Mouse (Mus musculus) T-cell, adult 2 months (primary cell): Measurements from ENCODE around the gene Lars2.

ENCODE experiments used
- DNase-seq: peaks from one replicate; pipeline ENCODE4 v3.0.0; 2022; ENCODE audit warnings: low spot score

Lars2 gene

DNA sequence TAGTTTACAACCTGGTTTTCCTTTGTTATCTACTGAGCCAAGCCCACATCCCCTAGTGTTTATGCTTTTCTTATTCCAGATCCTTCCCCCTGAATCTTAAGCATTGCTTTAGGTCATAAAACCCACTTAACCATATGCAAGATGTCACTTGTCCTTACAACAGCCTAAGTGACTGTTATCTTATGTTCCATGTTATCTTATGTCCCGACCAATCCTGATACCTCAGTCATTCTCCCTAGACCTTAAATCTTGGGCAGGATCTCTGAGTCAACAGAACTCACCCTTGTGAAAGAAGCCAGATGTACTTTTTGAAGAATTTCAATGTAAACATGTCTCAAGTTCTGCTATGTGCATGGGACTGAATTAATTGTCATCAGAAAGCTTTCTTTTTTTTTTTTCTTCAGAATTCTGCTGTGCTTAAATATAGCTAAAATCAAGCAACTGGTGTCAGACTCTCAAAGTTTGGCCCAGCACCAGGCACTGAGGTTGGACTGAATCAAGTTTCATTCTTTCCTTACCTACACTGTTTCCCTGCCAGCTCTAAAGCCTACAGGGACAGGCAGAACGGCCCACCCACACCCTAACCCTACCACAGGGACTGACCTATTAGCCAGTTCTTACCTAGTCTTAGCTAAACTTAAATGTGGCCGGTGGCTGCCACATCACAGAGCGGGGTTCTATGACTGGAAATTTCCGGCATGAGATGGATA lies 24.6 kb downstream of the Lars2 start:
- no peak for DNase-seq

DNA sequence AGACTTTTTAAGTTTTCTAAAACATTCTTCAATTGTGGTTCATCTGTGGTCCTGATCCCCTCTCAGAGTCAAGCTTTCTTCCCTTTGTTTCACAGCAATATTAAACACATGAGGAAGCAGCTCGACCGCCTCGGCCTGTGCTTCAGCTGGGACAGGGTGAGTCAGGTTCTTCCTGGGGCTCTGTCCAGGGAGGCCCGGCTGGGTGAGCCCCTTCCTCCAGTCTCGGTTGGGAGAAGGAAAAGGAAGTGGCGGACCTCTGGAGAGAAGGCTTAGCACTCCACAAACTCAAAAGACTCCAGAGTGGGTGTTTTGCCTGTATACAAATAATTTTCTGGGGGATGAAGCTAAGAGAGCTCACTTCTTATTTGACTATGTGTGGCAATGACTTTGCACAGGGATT lies 28.1 kb downstream of the Lars2 start:
- DNase-seq, result no peak

DNA sequence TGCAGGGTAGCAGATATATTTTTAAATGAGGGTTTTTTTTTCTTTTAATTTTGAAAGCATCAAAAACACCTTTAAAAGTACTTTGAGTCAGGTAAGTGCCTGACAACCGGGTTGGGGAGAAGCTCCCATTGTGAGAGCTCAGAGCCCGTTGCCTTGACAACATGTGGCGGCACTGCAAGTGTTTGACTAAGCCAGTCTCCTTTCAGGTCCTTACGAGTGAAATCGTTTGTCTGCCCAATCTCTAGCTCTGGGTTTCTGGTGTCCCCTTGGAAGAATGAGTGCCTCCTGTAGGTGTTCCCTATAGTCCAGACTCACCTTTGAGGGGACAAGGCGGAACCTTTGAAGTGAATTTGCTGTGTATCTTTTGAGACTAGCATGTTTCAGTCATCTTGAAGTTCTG lies 31.0 kb downstream of the Lars2 start:
- DNase-seq, result no peak

DNA sequence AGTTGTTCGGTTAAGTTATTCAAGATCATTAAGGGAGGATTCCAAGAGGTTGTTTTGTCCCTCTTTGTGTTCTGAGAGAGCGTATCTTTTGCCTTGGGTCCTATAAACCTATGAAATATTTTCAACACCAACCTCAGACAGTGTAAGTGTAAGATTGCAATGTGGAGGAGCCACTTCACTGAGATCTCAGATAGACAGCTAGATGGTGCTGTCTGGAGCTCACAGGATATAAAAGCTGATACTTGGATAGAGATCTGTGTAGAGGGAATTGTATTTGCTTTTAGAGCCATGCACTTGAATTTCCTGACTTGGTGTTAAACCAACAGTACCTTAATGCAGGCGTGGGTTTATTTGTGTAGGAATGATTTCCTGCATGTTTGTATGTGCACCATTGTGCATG lies 35.5 kb downstream of the Lars2 start:
- no peak for DNase-seq

DNA sequence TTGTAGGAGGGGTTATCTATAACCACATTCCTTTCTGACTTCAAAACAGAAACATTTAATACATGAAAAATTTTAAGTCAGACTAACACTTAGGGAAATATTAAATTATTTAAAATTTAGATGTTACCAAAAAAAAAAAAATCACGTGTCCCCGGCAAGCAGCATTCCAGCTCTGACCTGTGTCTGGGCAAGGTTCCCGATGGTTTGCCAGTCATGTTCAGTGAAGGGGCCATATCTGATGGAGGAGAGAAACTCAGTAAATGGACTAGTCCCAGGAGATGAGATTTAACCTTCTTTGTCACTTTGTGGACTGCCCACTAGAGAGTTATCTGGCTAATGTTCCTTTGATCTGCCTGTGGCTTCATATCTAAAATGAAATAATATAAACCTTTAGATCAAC lies 36.3 kb downstream of the Lars2 start:
- no peak for DNase-seq

DNA sequence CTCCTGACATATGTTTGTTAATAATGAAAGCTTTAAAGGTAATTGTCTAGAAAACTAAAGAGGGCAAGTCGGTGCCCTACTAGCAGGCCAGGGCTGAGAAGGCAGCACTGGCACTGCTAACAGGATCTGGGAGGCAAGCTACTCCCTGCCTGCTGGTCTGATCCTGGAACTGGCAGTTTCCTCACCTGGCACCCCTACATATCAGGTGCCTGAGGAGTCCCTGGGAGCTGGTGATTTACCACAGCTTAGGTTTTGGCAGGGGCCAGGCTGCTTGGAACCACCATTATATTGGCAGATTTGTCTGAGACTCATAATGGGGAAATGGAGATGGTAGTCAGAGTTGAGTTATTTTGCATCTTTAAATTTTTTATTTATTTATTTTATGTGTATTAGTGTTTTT lies 38.5 kb downstream of the Lars2 start:
- DNase-seq, result no peak

DNA sequence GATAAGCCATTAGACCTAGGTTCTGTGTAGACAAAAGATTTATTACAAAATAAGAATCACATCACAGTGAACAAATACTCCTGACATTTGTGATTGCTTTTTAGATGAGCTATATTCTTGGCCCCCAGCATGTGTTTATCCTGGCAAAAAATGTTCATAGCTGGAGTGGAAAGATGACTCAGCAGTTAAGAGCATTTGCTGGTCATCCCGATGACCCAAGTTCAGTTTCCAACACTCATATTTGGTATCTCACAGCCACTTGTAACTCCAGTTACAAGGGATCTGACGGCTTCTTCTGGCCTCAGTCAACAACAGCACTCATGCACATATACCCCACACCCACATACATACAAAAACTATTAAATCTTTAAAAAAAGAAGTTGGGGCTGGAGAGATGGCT lies 42.0 kb downstream of the Lars2 start:
- DNase-seq, result no peak

DNA sequence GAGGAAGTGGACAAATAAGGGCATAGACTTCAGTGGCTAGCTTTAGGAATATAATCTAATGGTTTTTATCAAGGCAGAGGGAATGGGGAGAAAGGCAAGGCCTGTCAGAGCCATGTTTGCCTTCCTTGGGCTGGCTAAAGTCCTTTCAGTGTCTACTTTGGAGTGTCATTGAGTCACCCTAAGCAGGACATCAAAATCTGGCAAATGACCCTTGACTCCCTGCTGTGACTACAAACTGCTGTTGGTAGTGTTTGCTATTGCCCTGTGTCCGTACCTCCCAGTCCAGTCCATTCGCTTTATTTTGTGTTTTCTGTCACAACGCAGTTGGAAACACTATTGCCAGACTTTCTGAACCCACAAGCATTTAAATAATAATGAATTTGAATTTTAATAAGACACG lies 63.1 kb downstream of the Lars2 start:
- no peak for DNase-seq

DNA sequence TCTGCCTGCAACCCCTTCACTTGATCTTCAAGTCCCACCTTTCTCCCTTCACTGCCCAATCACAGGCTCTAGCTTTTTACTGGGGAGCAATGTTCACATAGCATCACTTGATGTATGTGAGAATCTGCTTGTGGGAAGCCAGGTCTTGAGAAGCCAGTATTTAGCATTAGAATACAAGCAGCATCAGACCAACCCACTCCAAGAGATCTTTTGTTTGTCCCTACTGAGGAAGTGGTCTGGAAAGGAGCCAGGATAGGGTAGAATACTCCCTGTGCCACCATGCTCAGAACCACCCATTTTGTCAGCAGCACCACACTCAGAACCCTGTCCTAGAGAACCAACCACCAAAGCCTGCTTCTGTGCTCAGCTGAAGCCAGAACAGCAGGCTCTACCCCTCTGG lies 64.2 kb downstream of the Lars2 start:
- DNase-seq, result no peak

DNA sequence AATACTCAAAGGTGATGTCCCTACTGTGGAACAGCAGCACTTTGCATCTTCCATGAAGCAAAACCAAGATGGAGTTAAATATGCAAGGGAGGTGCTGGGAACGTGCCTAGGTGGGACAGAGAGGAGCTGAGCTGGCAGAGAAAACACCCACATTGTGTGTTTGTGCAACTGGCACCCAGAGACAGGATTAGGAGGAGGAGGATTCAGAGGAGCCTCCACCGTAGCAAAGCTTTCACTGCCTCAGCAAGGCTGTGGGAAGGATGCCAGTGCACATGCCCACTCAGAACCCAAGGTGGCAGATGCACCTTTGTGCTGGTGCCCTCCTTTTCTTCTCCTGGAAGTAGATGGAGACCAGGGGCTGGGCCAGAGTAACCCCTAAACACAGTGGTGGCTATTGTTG lies 71.5 kb downstream of the Lars2 start:
- DNase-seq, result no peak

DNA sequence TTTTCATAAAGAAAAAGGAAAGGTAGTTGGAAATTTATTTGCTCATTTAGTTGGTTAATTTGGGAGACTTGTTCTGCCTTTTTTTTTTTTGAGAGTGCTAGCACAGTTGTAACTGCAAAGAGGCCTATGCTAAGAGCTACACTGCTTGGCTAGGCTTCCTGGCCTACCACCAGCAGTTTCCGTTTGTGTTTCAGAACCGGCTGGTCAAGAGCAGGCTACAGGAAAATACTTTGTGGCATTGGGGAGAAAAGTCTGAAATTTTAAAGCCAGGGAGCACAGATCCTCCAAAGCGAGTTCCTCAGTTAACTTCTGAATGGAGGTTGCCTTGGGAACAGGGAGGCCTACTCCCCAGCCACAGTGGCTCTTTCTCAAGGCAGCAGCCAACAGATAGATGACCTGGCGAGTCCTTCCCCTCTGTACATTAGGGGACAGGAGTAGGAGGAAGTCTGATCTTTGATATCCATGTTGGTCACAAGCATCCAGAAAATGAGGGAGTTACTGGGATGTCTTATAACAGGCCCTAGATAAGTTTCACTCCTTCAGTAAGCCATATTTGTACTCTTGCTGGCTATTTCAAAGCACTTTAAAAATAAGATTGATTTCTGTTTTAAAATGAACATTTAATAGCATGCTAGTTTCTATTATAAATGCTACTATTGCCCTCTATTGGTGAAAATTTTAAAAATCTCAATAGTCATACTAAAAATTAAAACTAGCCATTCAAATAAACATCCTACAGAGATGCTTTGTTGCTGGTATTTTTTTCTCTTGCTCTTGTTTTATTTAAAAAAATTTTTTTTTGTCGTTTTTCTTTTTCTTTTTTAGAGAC lies 73.7 kb downstream of the Lars2 start:
- DNase-seq, result no peak

DNA sequence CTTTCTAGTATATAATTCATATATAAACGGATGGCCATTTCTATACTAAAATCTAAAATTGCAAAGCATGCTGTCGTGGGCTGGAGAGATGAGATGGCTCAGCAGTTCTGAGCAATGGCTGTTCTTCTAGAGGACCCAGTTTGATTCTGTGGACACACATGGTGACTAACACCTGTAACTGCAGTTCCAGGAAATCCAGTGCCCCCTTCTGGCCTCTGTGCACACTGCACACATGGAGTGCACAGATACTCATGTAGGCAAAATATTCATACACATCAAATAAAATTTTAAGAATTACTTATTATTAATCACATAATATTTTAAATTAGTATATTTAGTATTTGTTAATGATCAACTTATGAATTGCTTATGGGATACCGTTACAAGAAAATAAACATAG lies 80.4 kb downstream of the Lars2 start:
- peak; percentile 50 for DNase-seq

DNA sequence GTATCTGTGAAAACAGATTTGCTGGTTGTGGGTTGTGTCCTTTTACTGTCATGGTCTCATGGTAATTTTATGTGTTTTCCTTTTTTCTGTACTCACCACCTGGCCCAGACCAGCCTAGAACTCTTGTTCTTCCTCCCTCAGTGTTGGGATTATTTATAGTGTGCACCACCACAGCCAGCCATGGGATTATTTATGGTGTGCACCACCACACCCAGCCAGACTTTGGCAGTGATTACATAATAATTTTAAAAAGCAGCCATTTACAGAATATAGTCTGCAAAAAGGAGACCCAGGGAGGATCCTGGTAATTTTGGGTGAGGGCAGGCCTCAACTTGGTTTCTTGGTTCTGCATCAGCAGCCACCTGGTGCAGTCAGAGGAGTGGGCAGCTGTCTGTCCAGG lies 81.9 kb downstream of the Lars2 start:
- no peak for DNase-seq

DNA sequence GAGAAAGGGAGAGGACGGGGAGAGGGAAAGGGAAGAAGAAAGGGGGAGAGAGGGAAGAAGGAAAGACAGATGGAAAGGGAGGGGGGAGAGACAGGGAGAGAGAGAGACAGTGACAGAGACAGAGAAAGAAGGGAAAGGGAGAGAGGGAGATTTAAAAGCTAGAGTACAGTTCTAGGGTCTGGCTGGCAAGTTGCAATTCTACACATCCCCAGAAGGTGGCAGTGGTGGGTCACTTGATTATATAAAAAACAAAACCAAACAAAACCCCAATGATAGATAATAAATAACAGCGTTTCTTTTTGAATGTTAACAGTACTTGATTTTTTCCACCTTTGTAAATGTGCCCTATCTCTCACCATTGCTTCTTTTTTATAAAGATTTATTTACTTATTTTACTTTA lies 83.4 kb downstream of the Lars2 start:
- DNase-seq, result peak; percentile 56

DNA sequence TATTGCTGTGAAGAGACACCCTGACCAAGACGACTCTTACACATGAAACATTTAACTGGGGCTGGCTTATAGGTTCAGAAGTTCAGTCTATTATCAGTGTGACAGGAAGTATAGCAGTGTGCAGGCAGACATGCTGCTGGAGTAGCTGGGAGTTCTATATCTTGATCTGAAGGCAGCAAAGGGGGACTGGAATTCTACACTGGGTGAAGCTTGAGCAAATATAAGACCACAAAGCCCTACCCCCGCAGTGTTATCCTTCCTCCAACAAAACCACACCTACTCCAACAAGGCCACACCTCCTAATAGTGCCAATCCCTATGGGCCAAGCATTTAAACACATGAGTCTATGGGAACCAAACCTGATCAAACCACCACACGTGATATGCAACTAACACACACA lies 85.0 kb downstream of the Lars2 start:
- DNase-seq, result no peak

DNA sequence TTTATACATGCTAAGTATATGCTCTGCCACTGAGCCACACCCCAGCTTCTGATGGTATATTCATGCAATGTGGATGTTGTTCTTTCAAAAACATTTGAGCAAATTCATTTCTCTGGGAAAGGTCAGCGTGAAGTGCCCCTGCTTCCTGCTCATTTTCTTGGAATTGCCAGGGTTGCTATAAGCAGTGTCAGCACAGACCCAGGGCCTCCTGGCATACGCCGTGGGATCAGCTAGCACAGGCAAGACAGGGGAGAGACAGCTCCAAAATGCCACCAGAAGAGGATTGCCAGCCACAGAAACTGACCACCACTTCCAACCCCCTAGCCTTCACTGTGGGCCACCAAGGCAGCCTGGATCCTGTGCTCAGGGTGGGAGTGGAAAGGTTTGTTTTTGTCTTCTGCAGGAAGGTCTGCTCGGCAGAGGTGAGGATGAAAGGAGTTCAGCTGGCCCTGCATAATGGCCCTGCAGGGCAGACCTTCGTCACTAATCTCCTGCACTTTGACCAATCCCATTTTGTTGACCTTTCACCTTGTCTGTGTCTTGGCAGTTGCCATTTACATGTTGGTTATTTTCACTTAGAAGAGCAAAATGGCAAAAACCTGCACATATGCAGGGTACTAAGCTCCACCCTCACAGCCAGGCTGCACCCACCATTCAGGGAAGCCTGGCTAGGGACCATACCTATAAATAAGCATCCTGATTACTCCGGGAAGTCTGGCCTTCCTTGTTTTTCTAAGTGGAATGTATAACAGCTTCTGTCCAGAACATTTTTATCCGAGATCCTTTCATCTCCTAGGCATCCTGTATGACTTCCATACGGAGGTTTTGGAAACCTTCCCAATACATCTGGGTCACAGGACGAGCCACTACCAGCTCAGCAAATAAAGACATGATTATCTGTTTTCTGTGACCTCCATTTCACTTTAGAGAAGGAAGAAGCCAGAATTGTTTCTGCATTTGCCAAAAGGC lies 90.2 kb downstream of the Lars2 start:
- no peak for DNase-seq

DNA sequence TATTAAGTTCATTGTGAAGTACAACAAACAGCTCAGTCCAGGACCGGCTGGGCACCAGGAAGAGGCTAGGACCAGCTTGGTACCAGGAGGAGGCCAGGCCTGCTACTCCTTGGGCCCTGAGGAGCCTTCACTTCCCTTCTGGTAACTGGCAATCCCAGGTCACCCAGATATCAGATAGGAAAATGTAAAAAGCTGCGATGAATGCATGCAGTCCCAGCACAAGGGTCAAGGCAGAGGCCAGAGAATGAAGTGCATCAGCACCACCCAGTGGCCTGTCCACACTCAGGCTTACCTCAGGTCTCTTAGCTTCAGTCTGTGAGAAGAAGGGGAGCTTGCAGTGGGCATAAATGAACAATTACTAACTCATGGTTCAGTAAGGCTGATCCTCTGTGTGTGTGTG lies 90.9 kb downstream of the Lars2 start:
- no peak for DNase-seq

DNA sequence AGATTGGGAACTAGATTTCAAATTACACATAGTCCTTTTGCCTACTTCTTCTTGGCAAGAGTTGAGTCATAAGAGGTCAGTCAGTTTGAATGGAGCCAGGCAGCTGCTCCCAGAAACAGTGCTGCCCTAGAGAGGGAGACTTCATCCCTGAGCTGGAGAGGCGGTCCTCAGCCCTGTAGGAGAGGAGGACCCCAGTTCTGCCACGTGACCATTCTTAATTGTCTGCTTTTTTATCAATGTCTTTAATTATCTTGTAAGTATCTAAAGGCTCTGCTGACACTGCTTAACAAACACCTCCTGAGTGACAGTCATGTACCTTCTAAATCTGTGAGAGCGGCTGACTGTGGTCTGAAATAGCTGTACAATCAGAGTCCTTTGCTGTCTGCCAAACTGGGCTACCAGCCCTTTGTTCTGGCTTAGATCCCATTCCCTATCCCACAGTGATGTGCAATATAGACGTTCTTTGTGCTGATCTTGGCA lies 100.5 kb downstream of the Lars2 start:
- no peak for DNase-seq

DNA sequence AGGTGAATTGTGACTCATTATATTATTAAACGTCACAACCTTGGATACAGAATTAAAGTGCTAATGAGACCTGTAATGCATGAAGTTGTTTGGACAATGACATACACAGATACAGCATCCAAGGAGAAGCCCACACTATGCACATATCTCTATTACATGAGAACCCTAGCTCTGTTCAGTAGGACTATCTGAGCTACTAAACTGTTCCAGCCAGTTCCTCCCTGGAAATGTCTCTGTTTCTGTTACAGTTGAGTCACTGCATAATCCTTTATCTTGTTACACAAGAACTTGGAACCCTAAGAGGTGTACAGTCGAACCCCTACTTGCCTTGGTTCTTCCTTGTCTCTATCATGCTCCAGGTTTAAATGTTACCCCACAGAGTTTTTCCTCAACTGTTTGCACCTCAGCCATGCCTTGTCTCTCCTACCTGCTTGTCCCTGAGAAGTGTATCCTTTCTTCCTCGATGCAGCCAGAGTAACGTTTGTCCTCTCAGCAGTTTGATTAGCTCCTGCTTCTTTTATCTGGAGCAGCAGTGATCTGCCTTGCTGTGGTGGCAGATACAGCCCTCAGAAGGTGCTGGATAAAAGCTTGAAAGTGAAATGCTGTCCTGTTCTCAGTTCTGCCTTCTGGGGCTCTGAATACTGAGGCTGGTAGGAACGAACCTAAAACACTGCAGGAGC lies 101.8 kb downstream of the Lars2 start:
- DNase-seq, result no peak

DNA sequence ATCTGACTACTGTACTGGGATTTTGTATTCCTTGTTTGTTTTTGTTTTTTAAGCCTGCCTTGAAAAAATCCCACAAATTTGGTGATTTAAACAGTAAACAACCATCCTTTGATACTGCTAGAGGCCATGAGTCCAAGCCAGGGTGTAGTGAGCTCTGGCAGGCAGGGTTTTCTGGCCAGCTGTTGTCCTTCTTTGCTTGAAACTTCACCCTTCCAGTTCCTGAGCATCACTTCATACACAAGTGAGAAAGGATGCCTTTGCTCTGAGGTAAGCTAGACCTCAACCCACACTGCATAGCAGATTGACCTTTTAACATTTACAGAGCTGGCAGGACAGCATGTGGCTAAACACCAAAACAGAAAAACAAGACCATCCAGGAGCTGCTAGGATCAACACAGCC lies 102.4 kb downstream of the Lars2 start:
- no peak for DNase-seq

DNA sequence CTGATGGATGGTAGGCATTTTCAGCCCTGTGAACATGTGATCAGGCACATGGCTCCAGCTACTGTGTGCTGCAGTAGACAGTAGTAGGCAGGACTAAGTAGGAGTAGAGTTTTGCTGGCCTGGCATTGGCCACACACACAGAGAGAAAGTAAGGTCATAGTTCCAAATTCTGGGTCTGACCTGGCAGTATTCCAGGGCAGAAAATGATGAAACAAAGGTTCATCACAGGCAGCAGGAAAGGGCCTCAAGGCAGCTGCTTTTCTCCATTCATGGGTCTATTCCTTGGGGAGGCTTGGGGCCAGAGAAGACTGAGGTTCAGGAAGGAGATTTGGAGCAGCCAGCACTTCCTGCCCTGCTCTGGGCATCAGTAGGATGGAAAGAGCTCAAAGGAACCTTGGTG lies 106.7 kb downstream of the Lars2 start:
- DNase-seq, result no peak

DNA sequence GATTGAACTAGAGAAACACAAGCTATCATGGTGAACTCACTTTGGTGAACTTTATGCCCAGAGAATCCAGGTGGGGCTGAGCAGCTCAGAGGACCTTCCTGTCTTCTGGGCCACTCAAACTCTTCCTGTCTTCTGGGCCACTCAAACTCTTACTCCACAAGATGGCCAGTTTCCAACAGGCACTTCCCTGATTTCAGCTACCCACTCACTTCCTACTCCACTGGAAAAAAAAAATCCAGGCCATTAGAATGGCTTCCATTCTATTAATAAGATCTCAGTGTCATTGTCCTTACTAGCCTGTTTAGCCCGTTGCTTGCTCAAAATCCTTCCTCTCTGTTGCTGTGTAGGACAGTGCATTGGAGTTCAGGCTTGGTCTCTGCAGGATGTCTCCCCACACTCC lies 108.8 kb downstream of the Lars2 start:
- no peak for DNase-seq
